Mouse (Mus musculus) MEL (cell line): Measurements from ENCODE around the gene Alkbh7.

ENCODE experiments used
- CTCF ChIP-seq, 3 experiments: IDR thresholded peaks in 2 of 3; conservative IDR thresholded peaks in 1 of 3; 2 replicates each; pipeline ENCODE4 v1.5.1; 2011 to 2012; ENCODE audit warnings: low read length in 3 of 3, low read depth in 2 of 3, mild to moderate bottlenecking in 2 of 3, improper control_type of control experiment in 1 of 3, inconsistent platforms in 1 of 3, mixed read lengths in 1 of 3, moderate library complexity in 1 of 3; ENCODE audit not compliant: control insufficient read depth in 1 of 3, insufficient read depth in 1 of 3, poor library complexity in 1 of 3, severe bottlenecking in 1 of 3
- USF1 ChIP-seq: IDR thresholded peaks from 2 replicates; pipeline ENCODE4 v1.6.1; 2014; ENCODE audit warnings: low read depth, mild to moderate bottlenecking, inconsistent platforms, low read length, improper control_type of control experiment, moderate library complexity

- TF ChIP-seq USF1 (no peak), CTCF (IDR thresholded peaks at IDR 0.05 in 2 of 3, conservative IDR thresholded peaks at IDR 0.05 in 1 of 3; ENCODE audit: control insufficient read depth in 1 of 3, insufficient read depth in 1 of 3, low read depth in 2 of 3, low read length in 3 of 3, poor library complexity in 1 of 3, severe bottlenecking in 1 of 3) (no peak)
These were observed 44.5 kb upstream of the Alkbh7 start for GRCm38 (mm10) chr17:56952639-56953038.
